Mouse (Mus musculus) CD8-positive naive resting alpha-beta T cell, adult 2 months (primary cell): ENCODE measurements around the gene Ctnnbl1.

Experiments used
- DNase-seq, 2 experiments: peaks; one replicate each; pipeline ENCODE4 v3.0.0; 2022; ENCODE audit warnings: low read depth in 2 of 2, low spot score in 2 of 2

Ctnnbl1 gene

GRCm38 (mm10) chr2:157750481-157750880 is 13.3 kb downstream of the Ctnnbl1 start:
- no peak for DNase-seq

GRCm38 (mm10) chr2:157750926-157751588 is 13.9 kb downstream of the Ctnnbl1 start:
- DNase-seq = no peak

GRCm38 (mm10) chr2:157751589-157752373 is 14.6 kb downstream of the Ctnnbl1 start:
- no peak for DNase-seq

GRCm38 (mm10) chr2:157752374-157752743 is 15.2 kb downstream of the Ctnnbl1 start:
- no peak for DNase-seq

GRCm38 (mm10) chr2:157755771-157756170 is 18.6 kb downstream of the Ctnnbl1 start:
- DNase-seq = no peak

DNA sequence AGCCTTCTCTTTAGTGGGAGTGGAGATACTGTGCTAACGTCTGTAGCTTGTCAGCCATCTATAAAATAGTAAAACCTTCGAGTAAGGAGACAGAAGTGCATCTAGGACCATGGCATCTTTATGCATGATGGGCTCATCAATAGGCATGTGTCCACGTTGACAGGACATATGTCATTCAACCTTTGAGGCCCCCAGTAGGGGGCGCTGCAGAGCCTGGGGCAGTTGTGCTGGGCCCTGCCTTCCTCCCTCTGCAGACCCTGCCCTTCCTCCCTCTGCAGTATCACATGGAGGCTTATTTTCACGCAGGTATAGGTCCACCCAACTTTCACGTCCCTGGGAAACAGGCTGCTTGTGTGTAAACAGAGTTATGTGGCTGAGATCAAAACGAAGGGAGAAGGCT is 19.0 kb downstream of the Ctnnbl1 start:
- no peak for DNase-seq

DNA sequence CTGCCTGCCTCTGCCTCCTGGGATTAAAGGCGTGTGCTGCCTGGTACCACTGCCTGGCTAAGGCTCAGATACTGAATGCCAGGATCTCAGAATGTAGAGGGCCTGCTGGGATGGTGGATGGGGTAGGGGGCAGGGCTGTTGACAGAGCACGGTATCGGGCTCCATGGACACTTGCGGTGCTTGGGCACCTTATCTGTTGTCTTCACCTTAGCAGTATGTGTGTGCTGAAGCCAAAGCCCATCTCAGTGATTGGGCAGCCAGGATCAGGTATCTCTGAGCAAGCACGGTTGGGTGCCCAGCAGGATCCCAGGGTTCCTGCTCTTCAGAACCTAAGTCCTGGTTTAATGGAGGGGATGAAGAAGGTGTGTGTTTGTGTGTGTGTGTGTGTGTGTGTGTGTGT is 21.2 kb downstream of the Ctnnbl1 start:
- no peak for DNase-seq

DNA sequence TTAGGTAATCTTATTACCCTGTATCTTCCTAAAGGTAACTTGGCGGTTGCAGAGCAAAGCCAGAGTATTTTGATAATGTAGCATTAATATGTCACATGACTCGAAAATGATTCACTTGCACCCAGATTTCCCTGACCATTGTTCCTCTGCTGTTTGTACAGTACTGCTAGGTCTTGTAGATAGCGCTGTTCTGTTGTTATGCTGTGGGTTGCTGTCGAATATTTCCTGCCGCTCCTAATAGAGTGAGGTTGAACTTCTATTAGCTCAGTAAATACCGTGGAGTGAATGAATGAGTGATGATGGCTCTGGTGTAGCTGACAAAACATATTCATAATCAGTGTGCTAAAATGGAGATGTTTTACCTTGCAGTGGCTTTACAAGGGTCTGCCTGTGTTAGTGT is 22.5 kb downstream of the Ctnnbl1 start:
- DNase-seq = no peak

DNA sequence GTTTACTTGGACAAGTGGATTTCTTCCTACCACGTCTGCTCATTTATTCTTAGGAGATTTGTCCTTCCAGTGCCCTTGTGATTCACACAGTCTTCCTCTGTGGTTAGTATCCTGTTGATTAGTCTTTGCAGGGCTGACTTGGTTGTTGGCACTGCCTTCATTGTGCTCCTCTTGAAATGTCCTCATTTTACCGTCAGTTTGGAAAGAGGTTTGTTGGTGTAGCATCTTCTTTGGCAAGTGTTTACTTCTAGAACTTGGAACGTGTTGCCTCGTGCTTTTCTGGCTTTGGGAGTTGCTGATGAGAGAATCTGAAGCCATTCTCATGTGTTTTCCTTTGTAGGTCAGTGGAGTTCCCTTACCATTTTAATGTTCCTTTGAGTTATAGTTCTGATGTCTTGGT is 25.7 kb downstream of the Ctnnbl1 start:
- DNase-seq = no peak

- DNase-seq = no peak
Observed at GRCm38 (mm10) chr2:157766591-157766990, 29.4 kb downstream of the Ctnnbl1 start.

DNA sequence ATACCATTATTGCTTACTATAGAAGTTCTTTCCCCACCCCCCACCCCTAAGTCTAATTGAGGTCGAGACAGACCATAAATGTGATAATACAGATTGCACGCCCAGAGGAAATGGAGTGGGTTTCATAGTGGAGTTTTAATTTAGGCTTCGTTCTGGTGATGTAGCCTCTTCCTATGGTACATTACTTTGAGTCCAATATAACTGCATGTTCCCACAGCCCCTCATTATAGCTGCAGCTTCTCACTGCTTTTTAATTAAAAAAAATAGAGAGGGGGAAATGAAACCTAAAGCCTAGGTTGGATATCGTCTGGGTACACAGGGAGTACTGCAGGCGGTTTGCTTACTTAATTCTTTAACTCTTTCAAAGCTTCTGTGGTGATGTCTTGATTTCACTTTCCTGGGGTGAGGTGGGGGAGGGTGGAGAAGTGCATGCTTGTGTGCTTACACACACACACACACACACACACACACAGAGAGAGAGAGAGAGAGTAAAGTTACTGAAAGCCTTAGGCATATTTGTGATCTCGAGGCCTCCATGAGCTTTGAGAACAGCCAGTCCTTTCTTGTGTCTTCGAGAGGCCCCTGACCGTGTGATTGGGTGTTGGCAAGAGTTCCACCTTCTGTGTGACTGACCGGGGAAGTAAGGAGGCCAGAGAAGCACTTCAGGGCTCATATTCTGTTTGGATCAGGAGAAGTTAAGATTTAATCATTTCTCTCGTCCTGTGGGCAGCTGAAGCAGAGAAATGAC is 31.7 kb downstream of the Ctnnbl1 start:
- DNase-seq = no peak

- no peak for DNase-seq
Observed at GRCm38 (mm10) chr2:157770761-157771160, 33.6 kb downstream of the Ctnnbl1 start.

- no peak for DNase-seq
Observed at GRCm38 (mm10) chr2:157773661-157774060, 36.5 kb downstream of the Ctnnbl1 start.

- no peak for DNase-seq
Observed at GRCm38 (mm10) chr2:157775957-157776356, 38.8 kb downstream of the Ctnnbl1 start.

DNA sequence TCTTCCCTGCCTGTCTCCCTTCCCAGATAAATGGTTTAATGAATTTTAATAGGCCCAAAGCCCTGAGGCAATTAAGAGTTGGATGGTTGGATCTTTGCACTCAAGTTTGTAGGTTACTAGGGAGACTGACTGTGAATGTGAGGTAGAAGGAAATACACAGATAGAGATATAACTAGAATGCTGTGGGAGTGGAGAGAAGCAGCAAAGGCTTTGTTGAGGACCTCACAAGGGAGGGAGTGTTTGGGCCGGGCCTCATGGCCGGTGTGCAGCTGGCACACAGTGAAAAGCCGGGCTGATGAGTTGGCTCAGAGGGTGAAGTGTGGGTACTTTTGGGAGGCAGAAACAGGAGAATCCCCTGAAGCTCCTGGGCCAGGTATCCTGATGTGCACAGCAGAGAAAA is 43.8 kb downstream of the Ctnnbl1 start:
- no peak for DNase-seq

DNA sequence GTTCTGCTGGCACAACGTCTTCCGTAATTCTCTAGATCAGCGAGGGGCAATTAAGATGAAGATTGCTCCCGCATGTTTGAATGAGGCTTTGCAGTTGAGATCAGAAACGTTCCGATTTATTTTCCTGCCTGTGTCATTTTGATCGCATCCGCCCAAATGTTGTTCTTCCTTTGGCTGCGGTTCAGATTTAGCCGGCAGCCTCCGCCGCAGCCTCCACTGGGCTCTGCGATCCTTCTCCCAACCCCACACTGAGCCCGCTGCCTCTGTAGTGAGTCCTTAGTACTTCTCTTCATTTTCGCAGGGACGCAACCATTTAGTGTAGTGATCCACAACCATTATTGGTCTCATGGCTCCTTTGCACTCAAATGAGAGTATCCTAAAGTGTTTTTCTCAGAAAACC is 46.0 kb downstream of the Ctnnbl1 start:
- DNase-seq = no peak

- DNase-seq = no peak
Observed at GRCm38 (mm10) chr2:157784238-157784637, 47.0 kb downstream of the Ctnnbl1 start.

- no peak for DNase-seq
Observed at GRCm38 (mm10) chr2:157784647-157785046, 47.4 kb downstream of the Ctnnbl1 start.

- no peak for DNase-seq
Observed at GRCm38 (mm10) chr2:157789226-157789625, 52.0 kb downstream of the Ctnnbl1 start.

DNA sequence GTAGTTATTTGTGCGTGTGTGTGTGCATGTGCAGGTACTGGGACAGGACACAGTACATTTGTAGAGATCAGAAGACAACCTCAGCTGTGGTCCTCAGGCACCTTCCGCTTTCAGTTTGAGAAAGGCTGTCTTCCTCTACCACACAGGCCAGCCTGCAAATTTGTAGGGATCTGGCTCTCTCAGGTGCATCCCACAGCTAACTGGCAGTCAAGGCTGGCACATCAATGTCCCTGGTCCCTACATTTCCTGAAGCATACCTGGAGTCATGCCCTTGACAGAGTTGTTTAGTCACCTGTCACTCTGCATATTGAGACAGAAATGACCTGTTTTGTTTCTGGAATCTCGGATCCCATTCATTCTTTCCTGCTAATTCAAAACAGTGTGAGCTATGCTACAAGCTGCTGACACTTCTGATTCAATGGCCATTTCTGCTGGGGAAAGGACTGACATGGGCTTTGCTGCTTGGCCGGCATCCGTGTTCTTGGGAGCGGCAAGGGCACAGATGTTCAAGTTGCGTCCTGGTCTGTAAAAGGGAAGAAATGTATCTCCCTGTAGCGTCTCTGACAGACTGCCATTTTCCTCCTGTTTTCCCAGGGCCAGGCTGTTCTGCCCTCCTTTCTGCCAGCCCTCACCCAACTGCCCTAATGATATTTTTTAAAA is 53.8 kb downstream of the Ctnnbl1 start:
- no peak for DNase-seq

GRCm38 (mm10) chr2:157791528-157792162 is 54.4 kb downstream of the Ctnnbl1 start:
- DNase-seq = no peak
